Mouse (Mus musculus): ENCODE measurements around the gene Epb41l3.

GRCm38 (mm10) chr17:69216120-69216519, 140.6 kb downstream of the Epb41l3 start:
- TF ChIP-seq CTCF (IDR thresholded peaks at IDR 0.05; ENCODE audit: extremely low read depth, insufficient read depth, insufficient read length, insufficient replicate concordance) (no peak), POLR2A (IDR thresholded peaks at IDR 0.05; ENCODE audit: low read depth, low read length) (no peak)
